Mouse (Mus musculus) heart, adult 2 months (tissue): ENCODE results near the gene Foxf1. TPM values are rescaled to one million over a fixed set of nuclear protein-coding genes. Genes with fewer than 3 reads are reported as not detected.
A peak's percentile ranks its signal among the peaks of the same experiment; 100 is the strongest.

Source experiments
- DNase-seq, 2 experiments: peaks; one replicate each; pipeline ENCODE4 v3.0.0; 2021
- H3K27ac ChIP-seq: fragments of 200-600 bp; 2 replicates; pipeline ENCODE4 v1.8.1; 2022
- H3K27me3 ChIP-seq: fragments of 200-500 bp; 2 replicates; pipeline ENCODE4 v1.6.1; 2012; ENCODE audit warnings: mild to moderate bottlenecking, low read length, inconsistent platforms, mixed read lengths; ENCODE audit not compliant: control insufficient read depth, insufficient read depth
- H3K36me3 ChIP-seq: fragments of 200-500 bp; 2 replicates; pipeline ENCODE4 v1.6.1; 2012; ENCODE audit warnings: low read length, inconsistent platforms; ENCODE audit not compliant: control insufficient read depth, insufficient read depth
- H3K4me1 ChIP-seq: fragments of 200-500 bp; 2 replicates; pipeline ENCODE4 v1.6.1; 2011; ENCODE audit warnings: low read length; ENCODE audit not compliant: control insufficient read depth, insufficient read depth
- H3K4me3 ChIP-seq: fragments of 200-600 bp; 2 replicates; pipeline ENCODE4 v1.8.1; 2022
- H3K79me2 ChIP-seq: fragments of 200-500 bp; replicated peaks from 2 replicates; pipeline ENCODE4 v1.6.1; 2012; ENCODE audit warnings: mild to moderate bottlenecking, inconsistent platforms, low read length, moderate library complexity, mixed read lengths; ENCODE audit not compliant: control insufficient read depth, insufficient read depth
- H3K9ac ChIP-seq: fragments of 200-500 bp; 2 replicates; pipeline ENCODE4 v1.6.1; 2012; ENCODE audit warnings: low read depth, mild to moderate bottlenecking, control low read depth, inconsistent platforms, low read length, mixed read lengths
- CTCF ChIP-seq: fragments of 200-600 bp; IDR thresholded peaks from 2 replicates; pipeline ENCODE4 v1.8.1; 2022; ENCODE audit warnings: antibody characterized with exemption, mild to moderate bottlenecking, moderate library complexity
- EP300 ChIP-seq: fragments of 200-500 bp; IDR thresholded peaks from 2 replicates; pipeline ENCODE4 v1.6.1; 2011; ENCODE audit warnings: low read depth, low read length, control low read depth; ENCODE audit not compliant: insufficient read depth
- POLR2A ChIP-seq: fragments of 200-500 bp; IDR thresholded peaks from 2 replicates; pipeline ENCODE4 v1.6.1; 2011; ENCODE audit warnings: mild to moderate bottlenecking, low read depth, low read length, control low read depth; ENCODE audit not compliant: insufficient read depth
- WGBS: fragments of 180-500 bp; shearing (Covaris S2); methylation state at CpG from one replicate; pipeline ENCODE4 v1.1.7; 2018; 5-methylcytosine and 5-hydroxymethylcytosine counted together
- intact Hi-C: fragments of 180-260 bp; cut with DNase I; formaldehyde crosslinking; loops from one replicate; pipeline ENCODE4 v1.15.1; 2025
- polyA plus RNA-seq: library from polyadenylated mRNA; depleted of rRNA; stranded (reverse); fragments of >200 nt; gene quantifications from 2 replicates; pipeline ENCODE4 v1.2.3, GENCODE M21; 2012
- total RNA-seq, 2 experiments: library from RNA; stranded (reverse); gene quantifications; 2 replicates each; pipeline ENCODE4 v1.2.3; 2021

Foxf1 gene
- total and polyA plus RNA-seq, 3 experiments: 0.13 to 1.2 (median 0.43) TPM

DNA sequence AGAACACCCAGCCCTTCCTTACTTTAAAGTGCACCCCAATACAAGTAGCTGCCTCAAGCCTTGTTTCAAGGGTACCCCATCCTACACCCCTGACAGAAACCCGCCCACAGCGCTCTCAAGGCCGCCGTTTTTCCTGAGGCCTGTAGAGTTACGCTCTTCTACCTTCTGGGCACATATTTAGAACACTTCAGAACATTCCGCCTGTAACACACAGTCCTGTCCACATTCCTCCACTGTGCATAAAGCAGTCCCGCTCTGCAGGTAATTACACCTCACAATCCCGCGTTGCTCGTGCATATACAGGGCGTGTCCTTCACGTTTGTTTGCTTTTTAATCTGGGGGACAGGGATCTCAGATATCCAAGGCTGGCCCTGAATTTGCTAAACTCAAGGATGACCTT is 4.2 kb upstream of the Foxf1 start:
- Histone ChIP-seq H3K79me2 (no peaks in the 10 kb centered on the region), H3K27ac (no peak overlapping the region), H3K4me1 (no peaks in the 10 kb centered on the region), H3K9ac (no peak overlapping the region), H3K36me3 (no peaks in the 10 kb centered on the region), H3K27me3 (peaks cover 46% of the 10 kb centered on the region), H3K4me3 (no peak overlapping the region)
- intact Hi-C loops: loop anchor here (5.0 kb wide), 1 partner anchor 58 kb away; no protein-coding TSS in a partner anchor
- TF ChIP-seq POLR2A: no peak
- no peak for TF ChIP-seq CTCF
- TF ChIP-seq EP300: no peak
- DNase-seq: no peak
- 12% methylated on average over 12 of the region's 12 CpGs for WGBS

DNA sequence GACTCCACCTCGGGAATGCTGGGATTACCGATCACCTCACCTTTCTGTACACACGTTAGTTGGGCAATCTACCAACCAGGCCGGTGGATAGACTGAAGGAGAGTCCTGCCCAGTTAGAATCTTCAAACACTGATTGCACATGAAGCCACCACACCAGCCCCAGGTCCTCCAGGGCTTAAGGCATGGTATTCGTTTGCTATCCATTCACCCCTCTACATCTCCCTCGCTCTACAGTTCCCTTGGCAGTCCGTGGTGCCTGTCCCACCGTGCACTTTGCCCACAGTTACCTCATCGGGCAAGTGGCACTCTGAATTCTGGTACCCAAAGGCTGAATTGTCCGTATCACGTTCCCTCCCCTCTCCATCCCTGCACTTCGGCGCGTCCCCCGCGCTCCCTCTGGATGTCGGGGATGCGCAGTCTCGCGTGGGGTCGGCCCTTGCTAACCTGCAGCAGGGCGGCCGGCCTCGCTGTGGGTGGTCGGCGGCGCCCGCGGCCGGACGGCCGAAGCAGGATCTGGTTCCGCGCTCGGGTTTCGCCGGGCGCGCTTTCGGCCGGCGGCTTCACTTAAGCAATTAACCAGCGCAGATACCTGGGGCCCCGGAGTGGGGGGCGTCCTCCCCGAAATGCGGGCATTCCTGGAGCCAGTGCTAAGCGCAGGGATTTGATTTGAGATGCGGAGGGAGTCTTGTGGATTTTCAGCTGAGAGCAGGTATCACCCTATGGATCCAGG is 3.7 kb upstream of the Foxf1 start:
- Histone ChIP-seq H3K4me1 (no peaks in the 10 kb centered on the region), H3K36me3 (no peaks in the 10 kb centered on the region), H3K9ac (no peak overlapping the region), H3K79me2 (no peaks in the 10 kb centered on the region), H3K4me3 (no peak overlapping the region), H3K27me3 (peaks cover 47% of the 10 kb centered on the region), H3K27ac (no peak overlapping the region)
- DNase-seq: no peak
- no peak for TF ChIP-seq EP300
- TF ChIP-seq POLR2A: no peak
- TF ChIP-seq CTCF: no peak
- intact Hi-C loops: loop anchor here (5.0 kb wide), 1 partner anchor 58 kb away; no protein-coding TSS in a partner anchor
- WGBS: 2% methylated on average over 49 of the region's 49 CpGs

DNA sequence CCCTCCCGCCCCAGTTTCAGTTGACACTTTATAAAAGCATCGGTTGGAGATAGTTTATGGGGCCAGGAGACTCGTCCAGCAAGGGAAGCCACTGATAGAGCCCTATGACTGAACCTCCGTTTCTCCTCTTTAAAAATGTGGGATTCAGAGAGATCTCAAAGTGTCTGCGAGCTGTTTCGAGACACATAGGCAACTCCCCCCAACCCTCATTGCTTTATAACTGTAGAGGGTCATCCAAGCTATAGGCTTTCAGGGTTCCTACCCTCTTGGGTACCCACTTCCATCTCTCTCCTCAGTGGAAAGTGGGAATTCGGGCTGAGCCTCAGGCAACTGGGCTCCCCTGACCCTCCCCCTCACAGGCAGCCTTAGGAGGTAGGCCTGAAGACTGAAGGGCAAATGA is 2.8 kb upstream of the Foxf1 start:
- H3K4me1 ChIP-seq: no peaks in the 10 kb centered on the region
- no peak for DNase-seq
- no peaks in the 10 kb centered on the region for H3K36me3 ChIP-seq
- intact Hi-C loops: loop anchor here (5.0 kb wide), 1 partner anchor 59 kb away; no protein-coding TSS in a partner anchor
- H3K27ac ChIP-seq: no peak overlapping the region
- H3K9ac ChIP-seq: no peak overlapping the region
- TF ChIP-seq CTCF (no peak), POLR2A (no peak), EP300 (no peak)
- H3K79me2 ChIP-seq: no peaks in the 10 kb centered on the region
- no peak overlapping the region for H3K4me3 ChIP-seq
- 15% methylated on average over 7 of the region's 7 CpGs for WGBS
- H3K27me3 ChIP-seq: peaks cover 46% of the 10 kb centered on the region

DNA sequence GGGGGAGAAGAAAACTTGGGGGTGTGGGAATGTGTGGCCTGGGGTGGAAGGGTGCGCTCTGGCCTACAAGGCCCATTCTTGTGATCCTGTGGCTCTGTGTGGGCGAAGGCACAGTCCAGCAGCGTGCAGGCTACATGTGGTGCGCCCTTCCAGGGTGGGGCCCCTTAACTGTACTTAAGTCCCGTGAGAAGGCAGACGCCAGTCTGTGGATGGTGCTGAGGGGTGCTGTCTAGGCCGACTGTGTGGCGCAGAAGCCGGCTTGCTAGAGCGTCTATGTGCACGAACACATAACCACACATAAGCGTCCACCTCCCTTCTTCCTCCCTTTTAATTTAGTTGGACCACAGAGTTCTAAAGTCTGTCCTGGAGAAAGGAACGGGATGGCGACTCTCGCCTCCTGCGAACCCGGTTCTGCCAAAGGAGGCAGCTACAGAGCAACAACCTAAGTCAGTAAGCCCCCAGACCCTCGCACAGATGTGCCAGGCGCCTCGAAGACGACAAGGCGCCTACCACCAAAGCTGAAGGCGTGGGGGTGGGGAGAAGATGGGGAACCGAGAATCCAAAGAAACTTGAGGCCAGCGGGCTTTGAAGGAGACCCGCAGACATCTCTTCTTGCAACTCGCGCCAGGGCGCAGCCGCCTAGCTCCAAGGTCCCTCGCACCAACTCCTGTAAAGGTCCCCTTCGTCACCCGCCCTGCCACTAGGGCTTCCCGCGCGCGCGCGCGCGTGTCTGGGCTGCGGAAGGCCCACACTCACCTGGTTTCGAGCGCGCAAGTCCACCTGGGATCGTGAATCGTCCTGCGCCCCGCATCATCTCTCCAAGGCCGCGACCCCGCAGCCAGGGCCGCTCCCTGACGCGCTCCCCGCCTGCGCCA is 1.7 kb upstream of the Foxf1 start:
- no peaks in the 10 kb centered on the region for H3K36me3 ChIP-seq
- peak overlapping the region; percentile 77 for H3K4me3 ChIP-seq
- peak overlapping the region; percentile 34 for H3K9ac ChIP-seq
- DNase-seq: no peak
- H3K4me1 ChIP-seq: no peaks in the 10 kb centered on the region
- no peak for TF ChIP-seq CTCF
- intact Hi-C loops: loop anchor here (5.0 kb wide), 1 partner anchor 60 kb away; no protein-coding TSS in a partner anchor
- peaks cover 42% of the 10 kb centered on the region for H3K27me3 ChIP-seq
- no peaks in the 10 kb centered on the region for H3K79me2 ChIP-seq
- H3K27ac ChIP-seq: no peak overlapping the region
- 7% methylated on average over 57 of the region's 57 CpGs for WGBS

GRCm38 (mm10) chr8:121083093-121083935 is 872 bp upstream of the Foxf1 start:
- H3K4me3 ChIP-seq: peak overlapping the region; percentile 77
- TF ChIP-seq CTCF (no peak), POLR2A (no peak), EP300 (no peak)
- intact Hi-C loops: loop anchor here (5.0 kb wide), 1 partner anchor 61 kb away; no protein-coding TSS in a partner anchor
- no peaks in the 10 kb centered on the region for H3K4me1 ChIP-seq
- peaks cover 39% of the 10 kb centered on the region for H3K27me3 ChIP-seq
- WGBS: under 1% methylated on average over 89 of the region's 89 CpGs
- H3K79me2 ChIP-seq: no peaks in the 10 kb centered on the region
- H3K27ac ChIP-seq: peak overlapping the region; percentile 48; the same call in 1 of the 2 replicates
- DNase-seq: peak; percentile 84 to 85
- H3K36me3 ChIP-seq: no peaks in the 10 kb centered on the region
- H3K9ac ChIP-seq: peak overlapping the region; percentile 77
